Mouse (Mus musculus) kidney, adult 2 months (tissue): ENCODE measurements around the gene Cd300ld2. TPM values are rescaled to one million over a fixed set of nuclear protein-coding genes. Genes with fewer than 3 reads are reported as not detected.
"Not testable (repeated sequence)": the region's sequence is repeated elsewhere in the genome, so short reads cannot be mapped to it uniquely, and the experiment has no call there.

ENCODE experiments used
- DNase-seq: peaks from one replicate; pipeline ENCODE4 v3.0.0; 2021
- H3K27ac ChIP-seq: fragments of 200-500 bp; 2 replicates; pipeline ENCODE4 v1.5.1; 2012; ENCODE audit warnings: low read depth, low read length, control low read depth, inconsistent platforms; ENCODE audit not compliant: insufficient read depth
- H3K27me3 ChIP-seq: fragments of 200-500 bp; replicated peaks from 2 replicates; pipeline ENCODE4 v1.6.1; 2012; ENCODE audit warnings: mild to moderate bottlenecking, moderate library complexity, low read length, inconsistent platforms; ENCODE audit not compliant: control insufficient read depth, insufficient read depth
- H3K36me3 ChIP-seq: fragments of 200-500 bp; 2 replicates; pipeline ENCODE4 v1.6.1; 2012; ENCODE audit warnings: mild to moderate bottlenecking, moderate library complexity, low read length, inconsistent platforms; ENCODE audit not compliant: control insufficient read depth, insufficient read depth
- H3K4me1 ChIP-seq: fragments of 200-500 bp; 2 replicates; pipeline ENCODE4 v1.6.1; 2011; ENCODE audit warnings: low read length; ENCODE audit not compliant: control insufficient read depth, insufficient read depth
- H3K4me3 ChIP-seq: fragments of 200-500 bp; 2 replicates; pipeline ENCODE4 v1.5.1; 2011; ENCODE audit warnings: mild to moderate bottlenecking, low read depth, low read length, control low read depth; ENCODE audit not compliant: insufficient read depth
- CTCF ChIP-seq: fragments of 200-500 bp; conservative IDR thresholded peaks from 2 replicates; pipeline ENCODE4 v1.5.1; 2011; ENCODE audit warnings: low read depth, mild to moderate bottlenecking, control low read depth, low read length, moderate library complexity, mixed read lengths; ENCODE audit not compliant: insufficient read depth, insufficient read length
- POLR2A ChIP-seq: fragments of 200-500 bp; IDR thresholded peaks from one replicate; pipeline ENCODE4 v1.6.1; 2011; ENCODE audit warnings: low read depth, low read length, control low read depth
- WGBS: fragments of 180-500 bp; shearing (Covaris S2); methylation state at CpG from one replicate; pipeline ENCODE4 v1.1.7; 2018; 5-methylcytosine and 5-hydroxymethylcytosine counted together
- polyA plus RNA-seq: library from polyadenylated mRNA; depleted of rRNA; stranded (reverse); fragments of >200 nt; gene quantifications from 2 replicates; pipeline ENCODE4 v1.2.3, GENCODE M21; 2012; rRNA removed

Gene Cd300ld2
- 0.19 and 0.39 TPM in 2 replicates for polyA plus RNA-seq

- no CpG with 5 or more reads among the region's 7 CpGs for WGBS
- not testable (repeated sequence) for H3K4me3 ChIP-seq, H3K27ac ChIP-seq, H3K4me1 ChIP-seq, H3K36me3 ChIP-seq, H3K27me3 ChIP-seq, DNase-seq
Measured at GRCm38 (mm10) chr11:115016093-115016492, at the start of gene Cd300ld2. Cd300ld2 (minus strand) TSS chr11:115016193.

- DNase-seq, result no peak
- H3K36me3 ChIP-seq, result no peaks in the 10 kb centered on the region
- TF ChIP-seq CTCF, result no peak
- no peak for TF ChIP-seq POLR2A
- H3K4me3 ChIP-seq, result no peak within 1 kb of the TSS
- 19% methylated on average over 5 of the region's 5 CpGs for WGBS
- H3K4me1 ChIP-seq, result no peaks in the 10 kb centered on the region
- H3K27me3 ChIP-seq, result no peaks in the 10 kb centered on the region
- H3K27ac ChIP-seq, result no peak within 1 kb of the TSS
Measured at GRCm38 (mm10) chr11:115062077-115062476, 46.1 kb upstream of the Cd300ld2 start, which contains the start of gene Cd300e. Cd300e (minus strand) TSS chr11:115062177.

- Histone ChIP-seq H3K27ac (no peak overlapping the region), H3K4me1 (no peaks in the 10 kb centered on the region), H3K4me3 (no peak overlapping the region), H3K36me3 (no peaks in the 10 kb centered on the region), H3K27me3 (no peaks in the 10 kb centered on the region)
- no peak for TF ChIP-seq POLR2A
- TF ChIP-seq CTCF, result no peak
- 70% methylated on average over 2 of the region's 2 CpGs for WGBS
- no peak for DNase-seq
Measured at GRCm38 (mm10) chr11:115059797-115060196, 43.8 kb upstream of the Cd300ld2 start.

- H3K36me3 ChIP-seq, result no peaks in the 10 kb centered on the region
- 52% methylated on average over 4 of the region's 4 CpGs for WGBS
- H3K27ac ChIP-seq, result no peak overlapping the region
- TF ChIP-seq POLR2A (no peak), CTCF (no peak)
- DNase-seq, result no peak
- no peaks in the 10 kb centered on the region for H3K4me1 ChIP-seq
- no peaks in the 10 kb centered on the region for H3K27me3 ChIP-seq
- H3K4me3 ChIP-seq, result no peak overlapping the region
Measured at GRCm38 (mm10) chr11:115058701-115059100, 42.7 kb upstream of the Cd300ld2 start.

DNA sequence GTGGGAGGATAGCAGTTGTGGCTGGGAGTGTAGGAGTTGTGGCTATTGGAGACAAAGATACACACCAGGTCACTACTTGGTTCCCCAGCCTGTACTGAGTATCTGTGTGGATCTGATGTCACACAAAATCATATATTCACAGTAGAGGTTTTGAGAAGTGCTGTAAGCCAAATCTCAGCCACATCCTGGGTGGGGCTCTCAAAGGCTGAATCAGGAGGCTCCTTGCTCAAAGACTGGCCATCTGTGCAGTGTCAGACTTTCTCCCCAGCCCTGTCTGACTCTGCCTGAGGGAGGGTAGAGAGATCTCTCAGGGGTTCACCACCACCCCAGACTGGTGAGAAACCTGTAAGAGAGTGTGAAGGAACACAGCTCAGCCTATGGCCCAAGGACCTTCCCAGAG, 38.5 kb upstream of the Cd300ld2 start:
- no peak for DNase-seq
- Histone ChIP-seq H3K36me3 (no peaks in the 10 kb centered on the region), H3K27ac (no peak overlapping the region), H3K4me1 (no peaks in the 10 kb centered on the region), H3K4me3 (no peak overlapping the region), H3K27me3 (no peaks in the 10 kb centered on the region)
- TF ChIP-seq POLR2A (no peak), CTCF (no peak)

DNA sequence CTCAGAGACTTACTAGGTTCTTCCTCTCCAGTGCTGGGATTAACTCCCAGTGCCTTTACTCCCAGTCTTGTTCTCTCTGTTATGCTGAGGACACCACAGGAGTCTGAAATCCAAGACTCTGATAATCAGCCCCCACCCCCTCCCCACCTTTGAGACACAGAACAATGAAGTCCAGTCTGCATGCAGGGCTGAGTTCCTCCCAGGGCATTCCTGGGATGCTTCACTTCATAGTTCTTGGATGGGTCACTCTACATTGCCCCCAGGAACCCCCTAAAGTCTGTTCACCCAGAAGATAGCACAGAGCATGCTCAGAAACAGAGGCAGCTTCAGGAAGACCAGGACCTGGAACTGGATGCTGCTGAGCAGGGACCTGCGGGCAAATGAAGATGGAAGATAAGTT, 37.0 kb upstream of the Cd300ld2 start:
- 86% methylated on average over 1 of the region's 1 CpGs for WGBS
- Histone ChIP-seq H3K36me3 (no peaks in the 10 kb centered on the region), H3K4me3 (no peak overlapping the region), H3K4me1 (no peaks in the 10 kb centered on the region), H3K27me3 (no peaks in the 10 kb centered on the region), H3K27ac (no peak overlapping the region)
- no peak for DNase-seq
- no peak for TF ChIP-seq CTCF
- TF ChIP-seq POLR2A, result no peak

- H3K36me3 ChIP-seq, result no peaks in the 10 kb centered on the region
- WGBS, result 2% methylated on average over 9 of the region's 9 CpGs
- TF ChIP-seq POLR2A, result no peak
- TF ChIP-seq CTCF, result no peak
- no peaks in the 10 kb centered on the region for H3K27me3 ChIP-seq
- peak; percentile 29 for DNase-seq
- no peaks in the 10 kb centered on the region for H3K4me1 ChIP-seq
- no peak overlapping the region for H3K27ac ChIP-seq
- H3K4me3 ChIP-seq, result no peak overlapping the region
Measured at GRCm38 (mm10) chr11:115052206-115052605, 36.2 kb upstream of the Cd300ld2 start.
